Mouse (Mus musculus): ENCODE measurements around the gene Pard3. TPM values are rescaled to one million over a fixed set of nuclear protein-coding genes. Genes with fewer than 3 reads are reported as not detected.

Pard3 gene
- polyA plus RNA-seq, 1 experiment from 2014 or later: 33.4 TPM

GRCm38 (mm10) chr8:127555795-127556194 is 492.1 kb downstream of the Pard3 start:
- Histone ChIP-seq H3K27ac (replicated peaks) (no peak overlapping the region), H3K27me3 (replicated peaks; ENCODE audit: low read depth, poor library complexity, severe bottlenecking) (0 out of 2 replicates have a peak, but pooled peaks cover 24% of the 10 kb centered on the region), H3K36me3 (replicated peaks) (no peaks in the 10 kb centered on the region), H3K4me1 (peaks cover 59% of the 10 kb centered on the region), H3K9me3 (no peaks in the 10 kb centered on the region), H3K4me3 (no peak overlapping the region)
- 57% methylated on average over 2 of the region's 2 CpGs for WGBS
- no peak for DNase-seq (ENCODE audit: low spot score)

GRCm38 (mm10) chr8:127556964-127557363 is 493.3 kb downstream of the Pard3 start:
- DNase-seq (ENCODE audit: low spot score): peak; percentile 34
- 27% methylated on average over 11 of the region's 11 CpGs for WGBS
- H3K4me3 ChIP-seq: no peak overlapping the region
- H3K9me3 ChIP-seq: no peaks in the 10 kb centered on the region
- H3K27me3 ChIP-seq (replicated peaks; ENCODE audit: low read depth, poor library complexity, severe bottlenecking): 0 out of 2 replicates have a peak, but pooled peaks cover 24% of the 10 kb centered on the region
- H3K36me3 ChIP-seq (replicated peaks): peaks cover 6% of the 10 kb centered on the region; the same call in 1 of the 2 replicates
- H3K4me1 ChIP-seq: peaks cover 51% of the 10 kb centered on the region
- no peak overlapping the region for H3K27ac ChIP-seq (replicated peaks)

GRCm38 (mm10) chr8:127557566-127557965 is 493.9 kb downstream of the Pard3 start:
- Histone ChIP-seq H3K4me3 (no peak overlapping the region), H3K27ac (replicated peaks) (no peak overlapping the region), H3K27me3 (replicated peaks; ENCODE audit: low read depth, poor library complexity, severe bottlenecking) (0 out of 2 replicates have a peak, but pooled peaks cover 24% of the 10 kb centered on the region), H3K4me1 (peaks cover 45% of the 10 kb centered on the region), H3K9me3 (no peaks in the 10 kb centered on the region), H3K36me3 (replicated peaks) (peaks cover 6% of the 10 kb centered on the region; the same call in 1 of the 2 replicates)
- DNase-seq (ENCODE audit: low spot score): no peak

- Histone ChIP-seq H3K4me3 (no peak overlapping the region), H3K4me1 (peaks cover 21% of the 10 kb centered on the region), H3K36me3 (replicated peaks) (peaks cover 6% of the 10 kb centered on the region; the same call in 1 of the 2 replicates), H3K9me3 (no peaks in the 10 kb centered on the region), H3K27me3 (replicated peaks; ENCODE audit: low read depth, poor library complexity, severe bottlenecking) (0 out of 2 replicates have a peak, but pooled peaks cover 5% of the 10 kb centered on the region), H3K27ac (replicated peaks) (no peak overlapping the region)
- 93% methylated on average over 5 of the region's 5 CpGs for WGBS
- DNase-seq (ENCODE audit: low spot score): no peak
These were observed 499.9 kb downstream of the Pard3 start for GRCm38 (mm10) chr8:127563634-127564033.

- Histone ChIP-seq H3K27me3 (replicated peaks; ENCODE audit: low read depth, poor library complexity, severe bottlenecking) (0 out of 2 replicates have a peak, but pooled peaks cover 5% of the 10 kb centered on the region), H3K27ac (replicated peaks) (no peak overlapping the region), H3K9me3 (no peaks in the 10 kb centered on the region), H3K4me1 (peaks cover 15% of the 10 kb centered on the region), H3K4me3 (no peak overlapping the region), H3K36me3 (replicated peaks) (peaks cover 6% of the 10 kb centered on the region; the same call in 1 of the 2 replicates)
- DNase-seq (ENCODE audit: low spot score): no peak
- 30% methylated on average over 4 of the region's 4 CpGs for WGBS
These were observed 500.7 kb downstream of the Pard3 start for GRCm38 (mm10) chr8:127564426-127564825.

GRCm38 (mm10) chr8:127569212-127569611 is 505.5 kb downstream of the Pard3 start:
- DNase-seq (ENCODE audit: low spot score): no peak

GRCm38 (mm10) chr8:127570527-127570926 is 506.8 kb downstream of the Pard3 start:
- no peak overlapping the region for H3K27ac ChIP-seq (replicated peaks)
- DNase-seq (ENCODE audit: low spot score): no peak
- no peak overlapping the region for H3K4me3 ChIP-seq
- no peaks in the 10 kb centered on the region for H3K36me3 ChIP-seq (replicated peaks)
- WGBS: 91% methylated on average over 1 of the region's 1 CpGs
- no peaks in the 10 kb centered on the region; the same call in 1 of the 2 replicates for H3K4me1 ChIP-seq
- no peaks in the 10 kb centered on the region for H3K27me3 ChIP-seq (replicated peaks; ENCODE audit: low read depth, poor library complexity, severe bottlenecking)
- no peaks in the 10 kb centered on the region for H3K9me3 ChIP-seq

More at GRCm38 (mm10) chr8:127569212-127569611, 505.5 kb downstream of the Pard3 start:
- 91% methylated on average over 5 of the region's 5 CpGs for WGBS
- Histone ChIP-seq H3K27ac (replicated peaks) (no peak overlapping the region), H3K4me3 (no peak overlapping the region), H3K4me1 (peaks cover 9% of the 10 kb centered on the region), H3K27me3 (replicated peaks; ENCODE audit: low read depth, poor library complexity, severe bottlenecking) (no peaks in the 10 kb centered on the region), H3K36me3 (replicated peaks) (no peaks in the 10 kb centered on the region), H3K9me3 (no peaks in the 10 kb centered on the region)

- no peak overlapping the region for H3K27ac ChIP-seq (replicated peaks)
- H3K9me3 ChIP-seq: no peaks in the 10 kb centered on the region
- no peaks in the 10 kb centered on the region for H3K27me3 ChIP-seq (replicated peaks; ENCODE audit: low read depth, poor library complexity, severe bottlenecking)
- H3K4me3 ChIP-seq: no peak overlapping the region
- H3K4me1 ChIP-seq: no peaks in the 10 kb centered on the region; the same call in 1 of the 2 replicates
- DNase-seq (ENCODE audit: low spot score): no peak
- 92% methylated on average over 4 of the region's 4 CpGs for WGBS
- no peaks in the 10 kb centered on the region for H3K36me3 ChIP-seq (replicated peaks)
These were observed 508.8 kb downstream of the Pard3 start for GRCm38 (mm10) chr8:127572493-127572892.

GRCm38 (mm10) chr8:127576657-127577056 is 513.0 kb downstream of the Pard3 start:
- Histone ChIP-seq H3K27me3 (replicated peaks; ENCODE audit: low read depth, poor library complexity, severe bottlenecking) (no peaks in the 10 kb centered on the region), H3K36me3 (replicated peaks) (no peaks in the 10 kb centered on the region), H3K4me1 (no peaks in the 10 kb centered on the region), H3K27ac (replicated peaks) (no peak overlapping the region), H3K4me3 (no peak overlapping the region), H3K9me3 (no peaks in the 10 kb centered on the region)
- no peak for DNase-seq (ENCODE audit: low spot score)
- 89% methylated on average over 4 of the region's 4 CpGs for WGBS

- 90% methylated on average over 6 of the region's 6 CpGs for whole genome bisulfite sequencing
- no peak for DNase-seq (ENCODE audit: low spot score)
- Histone ChIP-seq H3K4me1 (no peaks in the 10 kb centered on the region), H3K4me3 (no peak overlapping the region), H3K36me3 (replicated peaks) (no peaks in the 10 kb centered on the region), H3K9me3 (no peaks in the 10 kb centered on the region), H3K27ac (replicated peaks) (no peak overlapping the region), H3K27me3 (replicated peaks; ENCODE audit: low read depth, poor library complexity, severe bottlenecking) (no peaks in the 10 kb centered on the region)
These were observed 514.0 kb downstream of the Pard3 start for GRCm38 (mm10) chr8:127577656-127578055.

- no peak for DNase-seq (ENCODE audit: low spot score)
- Histone ChIP-seq H3K36me3 (replicated peaks) (no peaks in the 10 kb centered on the region), H3K9me3 (no peaks in the 10 kb centered on the region), H3K27ac (replicated peaks) (no peak overlapping the region), H3K4me3 (no peak overlapping the region), H3K4me1 (no peaks in the 10 kb centered on the region), H3K27me3 (replicated peaks; ENCODE audit: low read depth, poor library complexity, severe bottlenecking) (no peaks in the 10 kb centered on the region)
- whole genome bisulfite sequencing: 90% methylated on average over 9 of the region's 9 CpGs
These were observed 515.7 kb downstream of the Pard3 start for GRCm38 (mm10) chr8:127579436-127579835.

- no peak for DNase-seq (ENCODE audit: low spot score)
- no peaks in the 10 kb centered on the region for H3K9me3 ChIP-seq
- peaks cover 20% of the 10 kb centered on the region for H3K4me1 ChIP-seq
- 81% methylated on average over 2 of the region's 2 CpGs for WGBS
- H3K27me3 ChIP-seq (replicated peaks; ENCODE audit: low read depth, poor library complexity, severe bottlenecking): no peaks in the 10 kb centered on the region
- H3K36me3 ChIP-seq (replicated peaks): no peaks in the 10 kb centered on the region
- H3K27ac ChIP-seq (replicated peaks): no peak overlapping the region
- H3K4me3 ChIP-seq: no peak overlapping the region
These were observed 519.7 kb downstream of the Pard3 start for GRCm38 (mm10) chr8:127583429-127583828.

- Histone ChIP-seq H3K4me3 (no peak overlapping the region), H3K27me3 (replicated peaks; ENCODE audit: low read depth, poor library complexity, severe bottlenecking) (no peaks in the 10 kb centered on the region), H3K27ac (replicated peaks) (peak overlapping the region; percentile 19; the same call in 1 of the 2 replicates), H3K4me1 (peaks cover 20% of the 10 kb centered on the region), H3K9me3 (no peaks in the 10 kb centered on the region), H3K36me3 (replicated peaks) (no peaks in the 10 kb centered on the region)
- DNase-seq (ENCODE audit: low spot score): no peak
- 93% methylated on average over 8 of the region's 8 CpGs for WGBS
These were observed 521.9 kb downstream of the Pard3 start for GRCm38 (mm10) chr8:127585618-127586017.
